Mouse (Mus musculus): ENCODE measurements around the gene Wdr90. TPM values are rescaled to one million over a fixed set of nuclear protein-coding genes. Genes with fewer than 3 reads are reported as not detected.

Gene Wdr90
- 10 to 100 TPM; 53.1 to 58.9 TPM for total RNA-seq (2021)
- long read RNA-seq, experiment 1, full-length matches to known transcripts: 3 of 14 reads
- long read RNA-seq, experiment 1, partial matches to known transcripts: 5 of 14 reads
- long read RNA-seq, experiment 1, other reads (novel, unspliced or antisense): 6 of 14 reads
- long read RNA-seq, experiment 2, full-length matches to known transcripts: 2 of 36 reads
- long read RNA-seq, experiment 2, partial matches to known transcripts: 19 of 36 reads
- long read RNA-seq, experiment 2, other reads (novel, unspliced or antisense): 15 of 36 reads

GRCm38 (mm10) chr17:25860832-25861703, at the start of gene Wdr90:
Gene Wdr90, minus strand, starts transcription at chr17:25861501.
- peak; percentile 77 to 83 for DNase-seq (ENCODE audit: low spot score in 2 of 2)

GRCm38 (mm10) chr17:25907640-25908039, 46.3 kb upstream of the Wdr90 start:
- DNase-seq (ENCODE audit: low spot score in 2 of 2): no peak

GRCm38 (mm10) chr17:25903061-25903460, 41.8 kb upstream of the Wdr90 start:
- no peak for DNase-seq (ENCODE audit: low spot score in 2 of 2)

- no peak for DNase-seq (ENCODE audit: low spot score in 2 of 2)
Observed at GRCm38 (mm10) chr17:25900193-25900592, 38.9 kb upstream of the Wdr90 start.

- no peak for DNase-seq (ENCODE audit: low spot score in 2 of 2)
Observed at GRCm38 (mm10) chr17:25895891-25896290, 34.6 kb upstream of the Wdr90 start.

GRCm38 (mm10) chr17:25895415-25895814, 34.1 kb upstream of the Wdr90 start:
- DNase-seq (ENCODE audit: low spot score in 2 of 2): no peak

- no peak for DNase-seq (ENCODE audit: low spot score in 2 of 2)
Observed at GRCm38 (mm10) chr17:25893975-25894617, 32.8 kb upstream of the Wdr90 start.

GRCm38 (mm10) chr17:25888837-25889236, 27.5 kb upstream of the Wdr90 start:
- no peak for DNase-seq (ENCODE audit: low spot score in 2 of 2)

GRCm38 (mm10) chr17:25887467-25887866, 26.2 kb upstream of the Wdr90 start:
- DNase-seq (ENCODE audit: low spot score in 2 of 2): no peak

GRCm38 (mm10) chr17:25886806-25887205, 25.5 kb upstream of the Wdr90 start:
- no peak for DNase-seq (ENCODE audit: low spot score in 2 of 2)

GRCm38 (mm10) chr17:25885636-25886035, 24.3 kb upstream of the Wdr90 start:
- DNase-seq (ENCODE audit: low spot score in 2 of 2): no peak

- DNase-seq (ENCODE audit: low spot score in 2 of 2): no peak
Observed at GRCm38 (mm10) chr17:25883824-25884223, 22.5 kb upstream of the Wdr90 start.

- DNase-seq (ENCODE audit: low spot score in 2 of 2): no peak
Observed at GRCm38 (mm10) chr17:25883268-25883667, 22.0 kb upstream of the Wdr90 start.

GRCm38 (mm10) chr17:25882306-25882705, 21.0 kb upstream of the Wdr90 start:
- DNase-seq (ENCODE audit: low spot score in 2 of 2): peak in 1 of 2 experiments; percentile 6

- no peak for DNase-seq (ENCODE audit: low spot score in 2 of 2)
Observed at GRCm38 (mm10) chr17:25881691-25882090, 20.4 kb upstream of the Wdr90 start.

GRCm38 (mm10) chr17:25880913-25881641, 19.8 kb upstream of the Wdr90 start:
- no peak for DNase-seq (ENCODE audit: low spot score in 2 of 2)

- DNase-seq (ENCODE audit: low spot score in 2 of 2): no peak
Observed at GRCm38 (mm10) chr17:25880196-25880910, 19.1 kb upstream of the Wdr90 start, which contains the start of gene Wfikkn1. Gene Wfikkn1, minus strand, starts transcription at chr17:25880858.

- DNase-seq (ENCODE audit: low spot score in 2 of 2): no peak
Observed at GRCm38 (mm10) chr17:25879750-25880149, 18.4 kb upstream of the Wdr90 start.

- DNase-seq (ENCODE audit: low spot score in 2 of 2): peak in 1 of 2 experiments; percentile 5
Observed at GRCm38 (mm10) chr17:25879261-25879660, 18.0 kb upstream of the Wdr90 start.

GRCm38 (mm10) chr17:25878611-25879180, 17.4 kb upstream of the Wdr90 start:
- no peak for DNase-seq (ENCODE audit: low spot score in 2 of 2)

Measured in adrenal gland, postnatal 4 days (tissue).